Mouse (Mus musculus) forelimb bud, embryonic 11.5 days (tissue): ENCODE data around the gene Prkce.

ENCODE experiments used
- DNase-seq: peaks from one replicate; pipeline ENCODE4 v3.0.0-alpha.2; 2012; ENCODE audit warnings: low read depth, low spot score

Prkce gene

GRCm38 (mm10) chr17:86615592-86616291, 448.2 kb downstream of the Prkce start:
- no peak for DNase-seq

DNA sequence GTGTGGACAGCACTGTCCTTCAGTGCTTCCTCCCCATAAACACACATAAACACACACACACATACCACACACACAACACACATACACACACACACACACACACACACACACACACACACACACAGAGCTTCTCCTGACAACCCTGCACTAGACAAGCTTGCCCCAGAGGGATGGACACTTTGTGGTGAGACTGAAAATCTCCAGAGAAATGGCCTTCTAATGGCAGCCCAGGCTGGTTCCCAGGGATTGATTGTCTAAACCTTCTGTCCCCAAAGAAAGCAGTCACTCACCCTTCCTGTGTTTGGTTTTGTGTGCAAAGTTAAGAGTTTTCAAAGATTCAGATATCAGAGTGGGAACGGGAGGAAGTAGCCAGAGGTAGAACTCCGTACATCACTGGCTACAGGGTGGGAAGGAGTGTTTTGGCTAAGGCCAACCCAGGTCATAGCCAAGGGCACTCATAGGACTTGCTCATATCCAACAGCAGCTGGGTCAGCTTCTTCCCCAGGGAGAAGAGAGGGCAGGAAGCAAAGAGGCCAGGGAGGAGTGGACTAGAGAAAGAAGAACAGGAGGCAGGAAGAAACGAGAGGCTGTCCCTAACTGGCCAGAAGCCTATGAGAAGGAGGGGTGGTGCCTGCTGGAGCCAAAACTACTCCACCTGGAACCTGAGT, 450.1 kb downstream of the Prkce start:
- no peak for DNase-seq

DNA sequence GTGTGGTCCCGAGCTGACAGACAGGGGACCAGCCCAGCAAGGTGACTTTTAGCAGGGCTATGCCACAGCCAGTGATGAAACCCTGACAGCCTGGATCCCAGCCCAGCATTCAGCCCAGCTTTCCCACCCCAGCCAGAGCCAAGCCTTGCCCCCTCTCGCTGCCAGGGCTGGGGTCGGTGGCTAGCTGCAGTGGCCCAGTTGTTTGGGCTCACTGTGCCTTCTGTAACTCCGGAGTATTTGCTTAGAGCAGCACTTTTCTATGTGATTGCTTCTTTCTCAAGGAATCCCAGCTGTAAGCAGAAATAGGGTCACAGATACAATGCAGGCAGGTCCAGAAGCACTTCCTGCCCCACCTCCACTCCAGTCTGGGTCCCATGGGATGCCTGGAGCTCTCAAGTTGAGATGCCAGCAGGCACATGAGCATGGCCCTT, 450.9 kb downstream of the Prkce start:
- DNase-seq, result no peak

DNA sequence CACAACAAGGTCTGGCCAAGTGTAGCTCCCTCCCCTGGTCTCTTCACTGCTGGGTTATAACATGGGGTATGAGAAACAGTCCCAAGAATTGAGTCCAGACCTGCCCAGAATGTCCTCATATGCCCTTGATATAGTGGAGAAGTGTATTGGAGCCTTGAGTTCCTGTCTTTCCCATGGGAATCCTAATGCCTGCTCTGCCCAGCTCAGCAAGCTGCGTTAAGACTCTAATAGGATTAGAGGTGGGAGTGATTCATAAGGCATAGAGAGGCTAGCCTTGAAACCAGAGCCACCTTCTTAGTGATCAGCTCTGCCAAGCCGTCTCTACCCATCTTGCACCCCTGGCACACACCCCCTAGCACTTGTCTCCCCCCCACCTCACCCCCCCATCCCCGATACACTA, 455.3 kb downstream of the Prkce start:
- no peak for DNase-seq

DNA sequence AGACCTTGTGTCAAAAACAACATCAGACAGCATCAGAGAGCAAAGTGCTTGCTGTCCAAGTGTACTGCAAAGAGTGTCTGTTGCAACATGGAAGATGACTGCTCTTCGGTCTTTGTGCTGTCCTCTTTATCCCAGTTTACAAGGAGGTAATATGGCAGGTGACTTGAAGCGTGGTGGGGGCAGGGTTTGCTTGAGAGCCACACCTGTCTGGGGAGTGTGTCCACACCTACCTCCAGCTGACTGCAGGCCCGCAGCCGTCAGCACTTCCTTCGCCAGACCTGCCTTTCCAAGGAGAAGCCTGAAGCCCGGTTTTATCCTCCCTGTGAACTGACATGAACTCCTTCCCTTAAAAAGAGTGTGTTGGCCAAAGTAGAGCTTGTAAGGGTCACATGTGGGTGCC, 458.9 kb downstream of the Prkce start:
- no peak for DNase-seq

- DNase-seq, result no peak
Measured at GRCm38 (mm10) chr17:86633131-86633530, 465.5 kb downstream of the Prkce start.

DNA sequence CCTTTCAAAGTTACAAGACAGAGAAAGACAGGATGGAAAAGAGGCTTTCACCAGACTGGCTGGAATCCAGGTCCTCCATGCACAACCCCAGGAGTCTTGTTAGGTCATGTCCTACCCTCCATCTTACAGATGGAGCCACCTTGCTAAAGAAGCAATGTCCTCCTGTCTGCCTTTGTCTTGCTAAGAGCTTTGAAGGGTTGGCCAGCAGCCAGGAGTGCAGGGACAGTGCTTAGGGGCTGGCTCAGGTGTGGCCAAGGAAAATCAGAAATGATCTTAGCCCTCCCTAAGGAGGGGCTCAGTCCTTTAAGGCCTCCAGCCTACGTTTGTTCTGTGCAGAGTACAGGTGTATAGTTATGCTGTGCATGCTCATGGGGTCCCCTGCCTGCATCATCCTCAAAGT, 469.7 kb downstream of the Prkce start:
- no peak for DNase-seq

GRCm38 (mm10) chr17:86639279-86639678, 471.7 kb downstream of the Prkce start:
- no peak for DNase-seq

GRCm38 (mm10) chr17:86647226-86647625, 479.6 kb downstream of the Prkce start:
- DNase-seq, result no peak

DNA sequence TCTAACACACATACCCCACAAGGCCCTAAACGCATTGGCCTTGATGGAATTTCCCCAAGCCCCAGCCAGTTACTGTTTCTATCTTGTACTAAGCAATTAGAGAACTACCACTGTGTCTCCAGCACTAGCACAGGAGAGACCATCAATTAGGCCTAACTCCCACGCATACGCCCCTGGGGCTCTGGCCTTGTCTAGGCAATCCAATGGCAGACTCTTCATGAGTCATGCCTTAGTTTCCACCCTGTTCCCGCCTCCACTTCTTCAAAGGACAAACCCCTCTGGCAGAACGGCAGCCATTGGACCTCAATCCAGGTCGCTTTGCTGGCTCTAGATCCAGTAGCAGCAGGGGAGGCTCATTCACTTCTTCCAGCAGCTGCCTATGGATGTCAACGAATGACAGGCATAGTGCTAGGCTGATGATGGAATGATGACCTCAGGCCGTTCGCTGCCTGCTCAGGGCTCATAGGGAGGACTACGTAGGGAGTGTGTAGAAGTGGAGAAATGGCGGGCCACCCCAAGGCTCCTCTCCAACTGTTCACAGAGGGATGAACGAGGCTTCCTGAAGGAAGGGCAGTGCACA, 481.4 kb downstream of the Prkce start:
- no peak for DNase-seq

- no peak for DNase-seq
Measured at GRCm38 (mm10) chr17:86650241-86650640, 482.7 kb downstream of the Prkce start.

DNA sequence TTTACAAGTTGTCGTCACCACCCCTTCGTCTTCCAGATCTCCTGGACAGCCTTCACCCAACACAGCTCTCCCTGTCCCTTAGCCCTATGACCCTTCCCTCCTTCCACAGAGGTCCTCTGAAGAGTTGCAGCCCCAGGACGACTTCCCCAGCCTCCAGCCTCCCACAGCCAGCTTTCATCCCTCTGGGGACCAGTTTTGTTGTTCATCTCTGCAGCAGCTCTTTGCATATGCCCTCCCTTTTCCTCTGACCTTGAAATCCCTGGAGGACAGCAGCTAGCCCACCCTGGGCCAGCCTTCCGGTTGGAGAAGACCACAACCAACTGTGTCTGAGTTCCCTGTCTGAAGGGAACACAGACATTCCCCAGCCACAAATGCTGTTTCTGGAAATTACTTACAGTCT, 483.5 kb downstream of the Prkce start:
- no peak for DNase-seq

DNA sequence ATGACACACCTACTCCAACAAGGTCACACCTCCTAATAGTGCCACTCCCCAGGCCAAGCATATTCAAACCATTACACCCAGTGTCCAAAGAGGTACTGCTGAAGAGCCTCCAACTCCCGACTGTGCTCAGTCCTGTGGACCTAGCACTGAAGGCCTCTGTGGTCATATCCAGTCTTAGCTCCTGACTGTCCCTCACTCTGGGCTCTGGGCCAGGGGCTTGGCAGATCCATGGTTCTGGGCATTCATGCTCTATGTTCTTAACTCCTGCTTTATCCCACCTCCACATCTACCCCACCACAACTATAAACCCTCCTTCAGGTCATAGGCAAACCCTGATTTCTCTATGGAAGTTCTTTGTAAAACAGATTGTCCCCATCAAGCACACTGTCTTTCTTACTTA, 485.2 kb downstream of the Prkce start:
- DNase-seq, result no peak

- no peak for DNase-seq
Measured at GRCm38 (mm10) chr17:86656369-86656768, 488.8 kb downstream of the Prkce start.

GRCm38 (mm10) chr17:86662301-86662700, 494.7 kb downstream of the Prkce start:
- no peak for DNase-seq

DNA sequence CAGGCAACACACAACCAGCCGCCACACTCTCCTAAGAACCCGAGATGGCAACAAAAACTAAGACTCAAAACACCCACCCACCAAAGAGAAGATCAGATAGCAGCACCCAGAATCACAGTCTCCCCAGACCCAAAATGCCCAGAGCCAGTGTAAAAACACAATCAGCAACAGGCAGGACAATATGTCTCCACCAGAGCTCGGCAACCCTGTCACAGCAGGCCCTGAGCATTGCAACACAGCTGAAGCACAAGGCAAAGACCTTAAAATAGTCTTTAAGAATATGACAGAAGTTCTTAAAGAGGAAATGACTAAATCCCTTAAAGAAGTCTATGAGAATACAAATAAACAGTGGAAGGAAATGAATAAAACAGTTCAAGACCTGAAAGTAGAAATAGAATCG, 495.9 kb downstream of the Prkce start:
- DNase-seq, result no peak

DNA sequence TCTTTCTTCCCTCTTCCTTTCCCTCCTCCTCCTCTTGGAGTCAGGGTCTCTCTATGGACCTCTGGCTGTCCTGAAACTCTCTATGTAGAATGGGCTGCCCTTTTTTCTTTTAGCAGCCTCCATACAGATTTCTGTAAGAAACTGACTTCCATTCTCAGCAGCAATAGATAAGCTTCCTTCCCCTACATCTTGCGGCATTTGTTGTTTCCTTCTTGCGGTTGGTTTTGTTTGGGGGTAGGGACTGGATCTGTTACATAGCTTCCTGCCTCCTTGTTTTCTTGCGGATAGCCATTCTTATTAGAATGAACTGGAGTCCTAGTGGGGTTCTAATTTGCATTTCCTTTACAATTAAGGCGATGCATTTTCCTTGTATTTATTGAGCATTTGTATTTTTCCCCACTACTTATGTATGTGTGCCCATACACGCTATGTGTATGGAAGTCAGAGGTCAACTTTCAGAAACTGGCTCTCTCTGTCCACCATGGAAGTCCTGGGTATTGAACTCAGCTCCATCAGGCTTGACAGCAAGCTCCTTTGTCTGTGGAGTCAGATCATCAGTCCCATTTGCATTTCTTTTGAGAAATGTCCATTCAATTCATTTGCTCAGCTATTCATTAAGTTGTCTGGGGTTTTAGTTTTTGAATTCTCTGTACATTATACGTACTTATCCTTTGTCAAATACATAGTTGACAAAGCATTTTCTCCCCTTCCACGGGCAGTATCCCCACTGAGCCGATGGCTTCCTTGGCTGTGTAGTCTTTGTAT, 500.4 kb downstream of the Prkce start:
- no peak for DNase-seq

GRCm38 (mm10) chr17:86669641-86670373, 502.2 kb downstream of the Prkce start:
- DNase-seq, result no peak

DNA sequence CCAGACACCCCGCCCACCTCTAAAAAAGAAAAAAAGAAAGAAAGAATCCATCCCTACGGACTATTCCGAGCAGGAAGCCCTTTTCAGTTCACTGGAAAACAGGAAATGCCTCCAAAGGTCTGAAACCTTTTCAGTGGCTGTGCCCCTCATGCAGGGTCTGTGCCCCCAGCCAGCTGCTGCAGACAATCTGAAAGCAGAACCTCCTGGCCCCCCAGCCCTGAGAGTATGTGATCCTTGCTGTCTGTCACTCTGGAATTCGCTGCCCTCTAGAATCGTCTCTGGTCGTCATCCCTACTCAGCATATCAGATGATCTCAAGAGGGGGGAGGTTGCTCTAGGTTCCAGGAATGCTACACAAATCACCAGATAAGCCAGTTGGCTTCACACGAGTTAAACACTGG, 503.1 kb downstream of the Prkce start:
- DNase-seq, result no peak

DNA sequence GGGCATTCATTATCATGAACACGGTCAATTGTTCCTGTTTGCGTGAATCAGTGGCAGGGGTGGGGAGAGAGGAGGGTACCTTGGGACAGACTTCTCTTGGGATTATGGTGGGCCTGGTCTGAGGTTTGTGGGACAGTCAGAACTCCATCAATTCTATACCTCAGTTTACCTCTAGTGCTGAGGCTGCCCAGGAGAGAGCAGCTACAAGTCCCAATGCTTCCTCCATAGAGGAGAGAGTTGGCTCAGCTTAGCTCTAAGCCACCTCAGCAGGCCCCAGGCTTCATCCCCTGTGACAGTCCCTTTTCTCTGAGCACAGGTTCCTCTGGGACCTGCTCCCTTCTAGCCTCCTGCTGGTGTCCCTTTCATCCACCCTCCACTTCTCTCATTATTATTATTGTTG, 507.4 kb downstream of the Prkce start:
- no peak for DNase-seq

DNA sequence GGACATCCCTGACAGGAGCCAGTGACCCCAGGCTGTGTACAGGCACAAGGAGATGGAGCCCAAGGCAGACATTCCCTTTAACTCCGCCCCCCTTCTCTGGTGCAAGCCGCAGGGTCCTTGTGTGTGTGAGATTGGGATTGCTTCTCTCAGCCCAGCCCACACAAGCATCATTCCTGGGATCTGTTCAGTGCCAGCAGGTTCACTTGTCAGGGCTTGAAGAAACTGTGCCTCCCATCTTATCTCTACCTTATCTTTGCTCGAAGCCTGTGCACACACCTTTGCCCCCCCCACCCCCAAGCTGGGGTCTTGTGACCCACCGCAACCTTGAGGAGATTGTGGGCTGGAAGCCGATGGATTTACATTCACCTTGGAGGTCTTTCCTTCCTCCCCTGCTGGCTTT, 508.8 kb downstream of the Prkce start:
- DNase-seq, result no peak

DNA sequence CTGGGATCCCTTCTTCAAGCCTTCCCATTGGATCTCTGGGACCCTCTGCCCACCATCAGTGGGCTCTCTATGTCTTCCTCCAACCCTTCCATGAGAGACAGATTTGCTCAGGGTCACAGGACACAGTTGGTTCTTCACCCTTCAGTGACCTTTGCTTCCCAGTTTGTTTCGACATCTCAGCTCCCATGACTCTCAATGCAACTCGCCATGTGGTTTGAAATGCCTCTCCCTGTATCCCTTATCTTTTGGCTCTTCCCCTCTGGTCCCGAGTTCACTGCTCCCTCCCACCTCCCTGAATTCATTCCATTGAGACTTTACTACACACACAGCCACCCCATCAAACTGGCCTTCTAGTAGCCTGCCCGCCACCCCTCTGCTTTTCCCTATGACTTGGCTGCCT, 509.3 kb downstream of the Prkce start:
- DNase-seq, result no peak
